Mouse (Mus musculus): ENCODE measurements around the gene Rab25.
A peak's percentile ranks its signal among the peaks of the same experiment; 100 is the strongest.
"Not testable (repeated sequence)": the region's sequence is repeated elsewhere in the genome, so short reads cannot be mapped to it uniquely, and the experiment has no call there.

Rab25 gene

DNA sequence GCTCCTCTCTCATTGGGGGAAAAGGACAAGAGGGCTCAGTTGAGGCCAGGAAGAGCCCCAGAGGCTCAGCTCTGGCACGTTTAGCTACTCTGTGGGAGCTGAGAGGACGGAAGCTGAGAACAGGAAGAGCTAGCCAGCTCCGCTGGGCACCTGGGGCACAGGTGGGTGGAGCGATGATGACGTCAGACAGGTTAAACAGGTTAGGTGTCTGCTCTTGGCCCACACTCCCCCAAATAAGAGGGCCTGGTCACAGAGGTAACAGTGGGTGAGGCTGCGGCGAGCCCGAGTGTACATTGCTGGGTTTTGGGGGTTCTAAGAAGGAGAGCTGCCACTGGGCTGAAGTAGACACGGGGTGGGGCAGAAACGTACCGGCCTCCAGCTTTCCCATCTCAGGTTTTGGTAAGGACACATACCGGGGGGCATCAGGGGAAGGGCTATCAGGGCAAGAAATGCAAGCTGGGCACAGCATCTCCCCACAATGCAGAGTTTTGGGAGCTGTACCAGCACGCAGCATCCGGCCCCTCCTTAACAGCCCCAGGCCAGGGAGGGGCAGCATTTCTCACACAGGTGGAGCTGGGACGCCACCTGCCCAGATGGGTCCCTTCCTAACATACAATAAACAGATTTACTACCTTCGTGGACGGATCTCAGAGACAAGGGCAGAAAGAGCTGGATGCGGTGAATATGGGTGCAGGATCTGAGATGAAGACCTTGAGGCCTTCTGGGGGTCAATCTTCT, at the start of gene Rab25:
Rab25 (minus strand) TSS at position 121 of the 738 bp plus-strand sequence.
- peak; percentile 71 to 77 for DNase-seq

DNA sequence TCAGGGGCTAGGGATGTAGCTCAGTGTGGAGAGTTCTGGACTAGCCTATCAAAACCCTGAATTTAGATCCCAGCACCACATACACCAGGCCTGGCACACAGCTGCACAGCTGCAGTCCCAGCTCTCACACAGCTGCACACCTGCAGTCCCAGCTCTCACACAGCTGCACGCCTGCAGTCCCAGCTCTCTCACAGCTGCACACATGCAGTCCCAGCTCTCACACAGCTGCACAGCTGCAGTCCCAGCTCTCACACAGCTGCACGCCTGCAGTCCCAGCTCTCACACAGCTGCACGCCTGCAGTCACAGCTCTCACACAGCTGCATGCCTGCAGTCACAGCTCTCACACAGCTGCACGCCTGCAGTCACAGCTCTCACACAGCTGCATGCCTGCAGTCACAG, 48.4 kb upstream of the Rab25 start:
- not testable (repeated sequence) for DNase-seq

DNA sequence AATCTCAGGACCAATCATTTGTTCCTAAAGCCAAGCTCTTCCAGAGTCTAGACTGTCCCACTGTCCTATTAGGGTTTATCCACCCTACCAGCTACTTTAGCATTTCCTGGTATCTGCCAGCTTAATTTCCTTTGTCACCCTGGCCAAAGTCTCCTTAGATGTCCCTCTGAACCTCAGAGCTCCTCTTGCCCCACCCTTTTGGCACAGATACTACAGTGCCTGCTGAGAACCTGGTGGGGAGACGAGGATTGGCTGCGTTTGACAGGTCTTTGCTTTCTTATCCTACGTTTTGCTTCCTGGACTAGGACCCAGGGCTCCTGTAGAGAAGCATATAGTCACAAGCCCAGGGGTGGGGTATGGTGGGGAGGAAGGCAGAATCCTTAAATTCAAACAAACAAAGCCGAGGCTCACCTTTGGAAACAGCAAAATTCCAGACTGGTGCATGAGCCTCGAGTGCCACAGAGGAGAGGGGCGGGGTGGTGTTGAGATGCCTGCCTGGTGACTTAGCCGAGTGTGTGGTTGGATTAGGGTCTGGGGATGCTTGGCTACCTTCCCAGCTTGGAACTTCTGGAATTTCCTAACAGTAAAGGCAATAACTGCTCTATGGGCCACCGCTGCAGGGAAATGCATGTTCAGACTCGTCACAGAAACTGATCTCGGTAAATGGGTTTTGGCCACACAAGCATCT, 45.9 kb upstream of the Rab25 start:
- peak; percentile 43 to 56 for DNase-seq

DNA sequence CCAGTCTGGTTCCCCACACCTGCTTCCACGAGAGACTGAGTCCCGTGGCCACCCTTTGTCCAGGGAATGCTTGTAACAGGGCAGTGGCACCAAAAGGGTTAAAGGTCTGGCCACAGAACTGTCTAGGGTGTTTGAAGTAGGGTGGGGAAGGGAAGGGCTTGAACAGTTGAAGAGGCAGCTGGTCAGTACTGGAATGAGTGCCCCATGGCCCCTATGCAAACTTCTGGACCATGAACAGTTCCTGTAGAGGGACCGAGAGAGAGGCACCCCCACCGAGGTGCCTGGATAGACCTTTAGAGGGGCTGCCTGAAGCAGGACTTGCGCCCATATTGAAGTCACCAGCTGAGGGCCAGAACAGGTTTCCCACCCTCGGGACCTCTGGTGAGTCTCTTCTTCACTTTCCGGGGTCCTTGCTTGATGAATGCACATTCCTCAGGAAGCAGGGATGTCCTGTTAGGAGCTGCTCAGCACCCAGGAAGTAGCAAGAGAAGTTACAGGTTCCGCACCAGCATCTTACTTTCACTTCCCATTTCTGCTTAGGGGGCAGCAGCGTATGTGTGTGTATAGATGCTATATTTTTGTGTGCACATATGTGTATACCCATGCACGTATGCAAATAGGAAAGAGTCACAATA, 45.0 kb upstream of the Rab25 start:
- peak in 1 of 2 experiments; percentile 47 for DNase-seq

DNA sequence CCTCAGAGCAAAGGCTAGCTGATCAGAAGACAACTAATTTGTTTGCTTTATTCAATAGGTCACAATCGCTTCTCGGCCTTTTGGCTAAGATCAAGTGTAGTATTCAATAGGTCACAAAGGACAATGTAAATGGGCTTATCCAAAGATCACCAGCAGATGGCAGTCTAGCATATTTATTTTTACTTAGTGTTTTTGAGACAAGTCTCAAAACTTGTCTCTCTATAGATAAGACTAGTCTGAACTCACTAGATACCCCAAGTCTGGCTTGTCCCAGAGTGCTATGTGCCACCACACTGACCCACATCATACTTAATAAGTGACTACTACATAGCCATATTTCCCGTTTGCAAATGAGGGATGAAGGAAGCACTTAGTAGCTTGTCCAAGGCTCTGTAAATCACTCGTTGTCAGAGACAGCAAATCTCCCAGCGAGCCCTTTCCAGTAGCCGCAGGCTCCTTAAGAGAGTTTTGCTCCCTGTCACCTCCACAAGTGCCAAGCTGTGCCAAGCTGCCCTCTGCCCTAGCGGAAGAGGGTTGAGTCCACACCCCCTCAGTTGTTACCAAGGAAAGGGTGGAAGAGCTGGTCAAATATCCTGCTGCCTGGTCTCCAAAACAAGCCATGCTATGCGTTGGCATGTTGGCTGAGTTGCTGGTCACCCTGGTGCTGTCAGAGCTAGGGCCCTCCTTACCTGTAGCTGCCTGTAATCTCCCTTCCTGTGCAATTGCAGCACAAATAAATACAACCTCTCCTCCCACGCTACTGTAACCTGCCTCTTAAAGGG, 44.0 kb upstream of the Rab25 start:
- DNase-seq: peak; percentile 65 to 73

DNA sequence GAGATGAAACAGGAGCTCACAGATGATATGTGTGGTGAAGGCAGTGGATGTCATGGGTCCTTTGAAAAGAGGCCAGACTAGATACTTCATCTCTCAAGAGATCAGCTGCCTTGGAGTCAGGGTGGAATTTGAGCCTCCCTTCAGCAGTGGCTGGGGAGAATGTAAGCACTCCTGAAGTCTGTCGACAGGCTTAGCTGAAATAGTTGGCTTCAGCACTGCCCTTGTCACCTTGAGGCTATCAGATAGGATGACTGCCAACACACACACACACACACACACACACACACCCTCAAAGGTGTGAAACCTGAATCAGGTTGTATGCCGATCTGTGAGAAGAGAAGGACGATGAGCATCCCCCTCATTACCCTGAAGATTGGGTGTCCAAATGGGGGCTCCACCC, 42.9 kb upstream of the Rab25 start:
- no peak for DNase-seq

DNA sequence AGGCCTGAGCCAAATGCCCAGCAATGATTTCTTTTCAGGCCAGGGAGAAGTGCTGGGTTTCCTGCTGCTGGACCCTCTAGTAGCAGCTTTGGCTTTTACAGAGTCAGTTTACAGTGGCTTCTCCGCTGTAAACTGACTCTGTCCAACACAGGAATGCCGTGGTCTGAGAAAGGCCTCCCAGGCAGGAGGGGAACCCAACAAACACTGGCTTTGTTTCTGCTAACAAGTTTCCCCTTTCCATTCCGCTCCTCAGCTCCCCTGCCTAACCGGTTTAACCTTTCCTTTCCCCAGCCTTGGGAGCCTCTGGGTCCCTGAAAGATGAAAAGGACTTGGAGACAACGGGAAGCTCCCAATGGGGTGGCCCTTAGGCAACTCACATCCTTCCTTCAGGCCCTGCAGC, 42.1 kb upstream of the Rab25 start:
- no peak for DNase-seq

DNA sequence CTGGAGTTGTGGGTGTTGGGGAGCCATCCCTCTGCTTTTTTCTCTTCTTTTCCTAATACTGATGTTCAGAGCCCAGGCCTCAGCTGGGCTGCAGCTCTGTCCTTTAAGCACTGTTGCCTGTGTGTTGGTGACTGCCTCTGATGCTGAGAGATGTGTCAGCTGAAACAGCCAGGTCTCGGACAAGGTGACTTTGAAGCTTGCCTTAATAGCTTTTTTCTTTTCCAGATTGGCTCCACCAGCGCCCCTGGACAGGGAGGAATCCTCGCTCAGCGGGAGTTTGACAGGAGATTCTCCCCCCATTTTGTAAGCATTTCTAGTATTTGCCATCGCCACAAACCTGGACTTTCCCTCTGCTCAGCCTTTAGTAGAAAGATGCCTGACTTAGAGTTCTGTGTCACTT, 38.5 kb upstream of the Rab25 start:
- DNase-seq: no peak

DNA sequence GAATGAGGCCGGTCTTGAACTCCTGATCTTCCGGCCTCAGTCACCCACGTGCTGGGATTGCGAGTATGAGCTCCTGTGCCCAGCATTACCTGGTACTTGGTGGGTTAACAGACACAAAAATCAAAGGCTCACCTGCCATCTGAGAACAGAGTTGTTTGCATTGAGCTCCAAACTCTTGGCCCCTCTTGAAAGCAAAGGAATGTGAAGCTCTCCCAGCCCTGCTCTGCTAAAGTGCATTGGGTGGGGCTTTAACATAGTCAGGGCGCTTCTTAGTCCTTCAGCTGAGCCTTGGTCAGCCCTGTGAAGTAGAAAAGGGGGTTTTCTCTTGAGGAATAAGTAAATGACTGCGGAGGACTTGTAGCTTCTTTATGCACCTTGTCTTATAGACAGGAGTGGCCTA, 37.7 kb upstream of the Rab25 start:
- no peak for DNase-seq

DNA sequence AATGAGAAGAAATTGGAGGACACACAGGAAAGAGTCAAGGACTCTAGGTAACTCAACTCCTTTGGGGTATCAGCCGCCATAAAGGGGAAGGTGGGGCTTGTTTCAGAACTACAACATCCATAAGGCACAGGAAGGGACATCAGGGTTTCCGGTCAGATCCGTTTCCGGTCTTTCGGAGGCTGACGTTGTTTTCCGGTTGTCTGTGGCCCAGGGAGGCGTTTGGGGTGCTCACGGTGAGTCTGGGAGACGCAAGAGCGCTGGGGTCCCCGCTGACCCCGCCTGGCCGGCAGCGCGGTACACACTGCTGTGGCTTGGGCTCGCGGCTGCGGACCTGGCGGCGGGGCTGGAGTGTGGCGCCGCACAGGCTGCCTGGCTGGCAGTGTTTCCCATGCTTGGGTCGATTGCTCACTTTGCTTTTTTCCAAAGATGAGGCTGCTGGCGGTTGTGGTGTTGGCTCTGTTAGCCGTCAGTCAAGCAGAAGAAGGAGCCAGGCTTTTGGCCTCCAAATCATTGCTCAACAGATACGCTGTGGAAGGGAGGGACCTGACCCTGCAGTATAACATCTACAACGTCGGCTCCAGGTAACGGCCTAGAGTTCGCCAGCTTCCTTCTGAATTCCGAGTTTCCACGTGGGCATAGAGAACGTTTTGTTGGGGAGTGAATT, 31.5 kb upstream of the Rab25 start:
- DNase-seq: peak; percentile 87 to 89

DNA sequence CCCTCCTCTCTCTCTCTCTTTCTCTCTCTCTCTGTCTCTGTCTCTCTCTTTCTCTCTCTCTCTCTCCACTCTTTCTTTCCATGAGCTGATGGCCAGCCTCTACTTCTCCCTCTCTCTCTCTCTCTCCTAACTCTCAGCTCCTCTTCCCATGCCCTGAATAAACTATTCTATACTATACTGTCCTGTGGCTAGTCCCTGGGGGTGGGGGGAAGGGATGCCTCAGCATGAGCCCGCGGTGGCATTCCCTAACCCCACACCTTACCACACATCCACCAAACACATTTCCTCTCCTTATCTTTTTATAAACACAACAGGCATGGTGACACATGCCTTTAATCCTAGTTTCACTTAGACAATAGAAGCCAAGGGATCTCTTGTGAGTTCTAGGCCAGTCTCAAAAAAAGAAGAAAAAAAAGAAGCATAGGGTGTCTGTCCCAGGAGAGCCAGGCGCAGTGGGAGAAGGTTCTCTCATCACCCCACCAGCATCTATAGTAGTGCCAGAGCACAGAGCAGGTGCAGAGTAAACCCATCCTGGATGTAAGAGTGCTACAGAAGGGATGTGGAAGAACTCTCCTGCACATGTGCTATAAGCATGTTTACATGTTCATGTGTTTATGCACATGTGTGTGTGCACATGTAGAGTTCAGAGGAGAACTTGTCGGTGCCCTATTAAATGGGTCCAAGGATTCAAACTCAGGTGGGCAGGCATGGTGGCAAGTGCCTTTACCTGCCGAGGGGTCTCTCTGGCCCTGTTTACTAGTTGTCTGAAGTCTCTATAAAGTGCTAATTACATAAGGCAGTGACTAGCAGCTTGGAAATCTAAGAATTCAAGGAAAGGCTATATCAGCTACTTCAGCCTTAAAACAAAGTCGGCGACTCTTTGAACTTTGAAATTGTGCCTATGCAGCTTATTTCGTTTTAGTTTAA, 30.7 kb upstream of the Rab25 start:
- DNase-seq: no peak

DNA sequence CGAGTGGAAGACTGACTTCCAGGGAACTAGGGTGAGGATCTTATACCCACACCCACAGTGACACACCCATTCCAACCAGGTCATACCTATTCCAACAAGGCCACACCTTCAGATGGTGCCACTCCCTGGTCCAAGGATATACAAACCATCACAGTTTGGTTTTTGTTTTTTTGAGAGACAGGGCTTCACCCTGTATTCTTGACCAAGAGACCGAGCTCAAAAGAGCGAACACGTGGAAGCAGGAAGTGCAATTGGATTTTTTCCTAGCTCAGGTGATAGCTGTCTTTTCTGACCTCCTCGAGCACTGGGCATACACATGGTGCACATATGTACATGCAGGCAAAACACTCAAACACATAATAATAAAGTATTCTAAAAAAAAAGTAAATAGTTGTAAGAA, 29.7 kb upstream of the Rab25 start:
- DNase-seq: not testable (repeated sequence)

DNA sequence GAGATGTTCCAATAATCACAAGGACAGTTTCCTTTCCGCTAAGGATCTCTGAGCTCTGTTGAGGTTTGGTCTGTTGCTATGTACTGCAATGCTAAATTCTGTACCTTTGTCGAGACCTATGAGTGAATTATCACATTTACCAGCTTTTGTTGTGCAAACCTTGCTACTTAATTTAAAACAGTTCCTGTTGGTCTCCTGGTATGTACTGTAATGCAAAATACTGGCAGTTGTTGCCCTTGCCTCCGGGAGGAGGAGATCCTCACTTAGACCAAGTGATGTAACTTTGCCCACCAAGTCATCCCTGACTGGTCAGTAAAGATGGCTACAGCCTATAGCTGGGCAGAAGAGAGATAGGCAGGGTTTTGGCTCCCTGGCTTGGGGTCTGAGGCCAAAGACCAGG, 27.4 kb upstream of the Rab25 start, which contains the start of gene Ssr2:
Ssr2 (plus strand) TSS at position 337 of the 400 bp plus-strand sequence.
- DNase-seq: no peak

DNA sequence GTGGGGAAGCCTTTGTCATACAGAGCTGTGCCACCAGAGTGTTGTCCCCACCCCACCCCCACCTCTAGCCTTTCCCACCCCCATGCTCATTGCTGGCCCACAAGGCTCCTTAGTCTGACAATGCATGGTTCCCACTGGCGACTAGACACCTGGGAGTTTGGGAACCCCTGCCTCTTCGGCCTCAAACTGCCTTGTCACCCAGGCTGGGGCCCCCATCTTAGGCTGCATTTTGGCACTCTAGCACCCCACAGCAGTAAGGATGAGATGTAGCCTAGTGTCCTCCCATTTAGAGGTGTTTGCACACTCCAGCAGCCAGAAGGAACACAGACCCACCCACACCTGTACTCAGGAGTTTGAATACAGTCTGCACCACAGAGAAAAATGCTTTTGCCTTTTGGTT, 25.7 kb upstream of the Rab25 start:
- DNase-seq: no peak

DNA sequence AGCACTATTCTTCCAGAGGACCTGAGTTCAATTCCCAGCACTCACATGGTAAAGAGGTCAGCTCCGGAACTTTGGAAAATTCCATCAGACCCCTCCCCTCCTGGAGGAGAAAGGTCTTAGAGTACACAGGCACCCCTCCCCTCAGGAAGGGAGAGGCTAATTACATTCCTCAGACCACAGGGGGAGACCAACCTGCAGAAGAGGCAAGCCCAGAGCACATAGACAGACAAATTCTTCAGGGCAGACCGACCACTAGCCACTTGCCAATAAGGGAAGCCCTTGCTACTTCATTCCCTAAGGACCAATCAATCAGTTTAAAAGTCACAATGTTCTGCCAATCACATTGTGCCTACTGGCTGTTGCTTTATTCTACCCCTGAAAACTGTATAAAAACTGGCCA, 24.7 kb upstream of the Rab25 start:
- DNase-seq: no peak

DNA sequence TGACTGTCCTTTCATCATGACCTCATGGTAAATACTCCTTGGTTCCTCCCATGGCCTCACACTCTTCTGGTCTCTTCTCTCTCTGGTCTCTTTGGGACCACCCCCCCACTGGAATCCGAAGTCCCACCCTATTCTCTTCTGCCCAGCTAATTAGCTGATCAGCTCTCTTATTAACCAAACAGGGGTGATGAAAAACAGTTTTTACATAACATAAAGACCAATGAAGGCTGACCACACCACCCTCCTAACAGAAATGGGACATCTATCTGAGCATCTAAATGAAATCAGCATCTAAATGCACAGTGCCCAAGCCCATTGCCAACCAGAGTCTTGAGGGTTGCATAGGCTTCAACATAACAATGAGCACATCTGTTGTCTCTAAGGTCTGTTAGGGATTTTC, 23.8 kb upstream of the Rab25 start:
- DNase-seq: no peak

DNA sequence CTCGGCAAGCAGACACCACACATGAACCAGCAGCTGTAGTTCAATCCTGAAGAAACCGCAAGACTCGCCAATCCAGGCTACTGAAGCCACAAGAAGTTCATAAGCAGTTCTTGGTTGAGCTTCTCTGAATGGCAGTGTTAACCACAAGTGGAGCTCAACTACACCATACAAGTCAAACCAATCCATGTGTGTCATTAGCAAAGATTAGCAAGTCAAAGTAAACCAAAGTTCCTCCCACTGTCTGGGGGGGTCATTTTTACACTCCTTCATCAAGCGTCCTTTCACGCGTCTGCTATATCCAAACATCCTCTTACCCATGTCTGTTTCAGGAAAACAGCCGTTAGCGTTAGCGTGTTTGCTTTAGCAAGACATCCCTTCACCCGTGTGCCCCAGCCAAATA, 22.2 kb upstream of the Rab25 start:
- DNase-seq: no peak

DNA sequence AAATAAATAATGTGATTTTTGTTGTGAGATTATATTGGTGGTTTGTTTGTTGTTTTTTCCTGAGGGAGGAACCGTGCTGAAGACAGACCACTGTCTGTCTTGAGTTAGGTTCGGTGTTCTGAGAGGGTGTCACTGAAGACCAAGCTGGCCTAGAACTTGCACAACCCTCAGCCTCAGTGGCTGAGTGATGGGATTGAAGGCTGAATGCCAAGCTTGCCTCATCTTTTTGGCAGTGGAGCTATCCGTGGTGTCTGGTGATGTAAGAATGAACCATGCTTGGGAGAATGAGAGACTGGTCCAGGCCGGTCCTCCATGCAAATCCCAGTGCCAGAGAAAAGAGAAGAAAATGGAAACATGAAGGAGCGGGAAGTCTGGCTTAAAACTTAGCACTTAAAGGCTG, 21.6 kb upstream of the Rab25 start:
- no peak for DNase-seq

DNA sequence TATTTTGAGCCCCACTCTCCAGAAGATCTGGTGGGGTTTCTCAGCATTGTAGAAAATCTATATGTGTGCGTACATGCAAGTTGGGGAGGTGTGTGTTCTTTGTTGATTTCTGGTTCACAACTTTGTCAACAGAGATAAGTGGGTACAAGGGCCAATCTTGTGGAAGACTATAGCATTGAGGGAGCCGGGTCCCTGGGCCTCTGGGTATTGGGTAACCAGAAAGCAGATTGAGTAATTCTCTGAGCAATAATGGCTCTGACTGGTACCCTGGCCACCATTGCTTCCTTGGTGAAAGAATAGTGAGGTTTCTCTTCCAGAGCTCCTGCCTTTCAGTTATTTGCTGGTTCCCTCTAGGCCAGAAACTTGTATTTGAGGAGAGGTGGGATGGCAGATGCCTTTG, 21.0 kb upstream of the Rab25 start:
- DNase-seq: no peak

DNA sequence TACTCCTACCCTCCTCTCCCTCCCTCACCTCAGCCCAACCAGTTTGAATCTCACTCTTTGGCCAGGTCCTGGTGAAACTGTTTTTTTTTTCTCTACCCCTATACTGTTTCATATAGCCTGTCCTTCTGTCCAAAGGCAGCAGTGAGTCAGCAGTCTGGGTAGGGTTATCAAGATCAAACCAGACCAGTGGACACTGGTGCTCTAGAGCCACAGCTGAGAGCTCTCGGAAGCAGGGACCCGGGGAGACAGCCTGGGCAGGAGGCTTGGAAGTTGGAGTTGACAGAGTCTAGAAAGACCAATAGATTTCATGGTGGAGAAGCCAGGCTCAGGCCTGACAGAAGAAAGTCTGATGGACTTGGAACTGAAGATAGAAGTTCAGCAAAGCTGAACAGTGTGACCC, 20.5 kb upstream of the Rab25 start:
- DNase-seq: no peak

DNA sequence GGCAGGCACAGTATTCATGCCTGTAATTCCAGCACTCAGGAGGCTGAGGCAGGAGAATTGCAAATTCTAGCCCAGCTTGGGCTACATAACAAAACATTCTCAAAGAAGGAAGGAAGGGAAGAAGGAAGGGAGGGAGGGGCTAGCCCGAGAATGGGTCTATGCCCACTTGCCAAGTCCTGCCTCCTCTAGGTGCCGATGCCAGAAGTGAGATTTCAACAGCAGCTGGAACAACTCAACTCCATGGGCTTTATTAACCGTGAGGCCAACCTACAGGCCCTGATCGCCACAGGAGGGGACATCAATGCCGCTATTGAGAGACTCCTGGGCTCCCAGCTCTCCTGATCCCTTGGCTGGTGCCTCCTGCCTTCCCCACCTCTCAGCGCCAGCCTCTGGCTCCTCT, 19.8 kb upstream of the Rab25 start:
- DNase-seq: no peak
